Mouse (Mus musculus) ES-Bruce4 (cell line): ENCODE data around the gene Smagp.

ENCODE experiments used
- CTCF ChIP-seq: IDR thresholded peaks from one replicate; pipeline ENCODE4 v1.8.1; 2011; ENCODE audit warnings: low read depth, low read length
- EP300 ChIP-seq: IDR thresholded peaks from 2 replicates; pipeline ENCODE4 v1.6.1; 2011; ENCODE audit warnings: low read depth, low read length; ENCODE audit not compliant: insufficient read depth
- POLR2A ChIP-seq: IDR thresholded peaks from one replicate; pipeline ENCODE4 v1.8.1; 2011; ENCODE audit warnings: low read length; ENCODE audit not compliant: insufficient read depth

GRCm38 (mm10) chr15:100680381-100680780, 43.6 kb upstream of the Smagp start:
- TF ChIP-seq CTCF (no peak), EP300 (no peak), POLR2A (no peak)
